Mouse (Mus musculus): ENCODE results near the gene Adrb1. TPM values are rescaled to one million over a fixed set of nuclear protein-coding genes. Genes with fewer than 3 reads are reported as not detected.

Gene Adrb1
- polyA plus RNA-seq, 1 experiment from 2014 or later, result 0.52 TPM

DNA sequence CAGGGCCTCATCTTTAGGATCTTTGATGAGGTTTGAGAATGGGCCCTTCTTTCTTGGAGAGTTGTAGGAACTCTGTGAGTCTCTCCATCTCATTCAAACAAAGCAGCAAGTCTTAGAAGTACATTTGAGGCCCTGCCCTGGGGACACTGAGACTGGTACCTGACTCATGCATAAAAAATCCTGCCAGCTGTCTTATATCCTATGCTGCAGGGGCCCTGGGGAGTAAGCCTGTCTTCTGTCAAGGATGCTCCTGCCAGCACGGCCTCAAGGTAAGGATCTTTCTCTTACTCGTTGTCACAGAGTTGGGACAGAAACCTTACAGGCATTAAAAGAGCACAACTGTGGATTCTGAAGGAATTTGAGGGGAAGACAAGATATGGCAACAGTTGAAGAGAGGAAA lies 13.2 kb upstream of the Adrb1 start:
- Histone ChIP-seq H3K27me3 (peaks cover 6% of the 10 kb centered on the region; the same call in 1 of the 2 replicates), H3K4me2 (no peak overlapping the region), H3K36me3 (replicated peaks) (no peaks in the 10 kb centered on the region), H3K27ac (no peak overlapping the region), H3K9me3 (no peaks in the 10 kb centered on the region), H3K4me3 (replicated peaks) (no peak overlapping the region), H3K9ac (no peak overlapping the region), H3K4me1 (peaks cover 10% of the 10 kb centered on the region)
- ATAC-seq (ENCODE audit: low FRiP score), result no peak
- 77% methylated on average over 2 of the region's 2 CpGs for WGBS

DNA sequence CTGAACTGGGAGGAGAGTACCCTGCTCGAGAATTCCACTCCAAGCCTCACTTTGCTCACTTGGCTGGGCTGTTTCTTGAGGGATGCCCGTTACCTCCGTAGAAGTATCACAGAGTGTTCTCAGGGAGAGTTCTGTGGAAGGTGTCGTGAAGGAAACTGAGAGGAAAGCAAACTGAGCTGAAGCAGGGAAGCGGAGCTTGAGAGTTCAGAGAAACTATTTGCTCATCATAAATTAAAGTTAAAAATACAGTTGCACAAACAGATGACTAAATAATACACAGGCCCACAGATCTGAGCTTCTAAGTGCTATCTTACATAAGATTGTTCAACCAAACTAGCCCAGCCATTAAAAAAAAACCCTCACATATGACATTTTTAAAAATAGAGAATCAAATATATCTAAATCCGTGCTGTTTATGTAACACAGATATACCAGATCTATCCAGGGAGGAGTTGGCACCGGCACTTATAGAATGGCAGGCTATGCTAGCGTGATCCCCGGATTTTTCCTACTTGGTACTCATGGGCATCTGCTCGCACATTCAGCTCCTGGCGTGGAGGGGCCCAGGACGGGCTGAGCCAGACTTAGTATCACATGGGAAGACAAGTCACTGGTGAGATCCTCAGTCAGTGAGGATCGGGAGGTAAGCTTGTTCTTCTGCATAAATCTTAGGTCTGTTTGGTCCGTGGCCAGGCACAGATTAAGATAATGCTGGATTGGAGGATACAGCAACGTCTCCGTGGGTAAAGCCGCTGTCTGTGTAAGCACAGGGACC lies 11.7 kb upstream of the Adrb1 start:
- ATAC-seq (ENCODE audit: low FRiP score), result no peak
- H3K27ac ChIP-seq, result no peak overlapping the region
- H3K9me3 ChIP-seq, result no peaks in the 10 kb centered on the region
- WGBS, result 85% methylated on average over 17 of the region's 17 CpGs
- H3K9ac ChIP-seq, result no peak overlapping the region
- no peak overlapping the region for H3K4me2 ChIP-seq
- H3K4me1 ChIP-seq, result peaks cover 12% of the 10 kb centered on the region
- H3K4me3 ChIP-seq (replicated peaks), result no peak overlapping the region
- no peaks in the 10 kb centered on the region for H3K36me3 ChIP-seq (replicated peaks)
- H3K27me3 ChIP-seq, result peaks cover 6% of the 10 kb centered on the region; the same call in 1 of the 2 replicates

DNA sequence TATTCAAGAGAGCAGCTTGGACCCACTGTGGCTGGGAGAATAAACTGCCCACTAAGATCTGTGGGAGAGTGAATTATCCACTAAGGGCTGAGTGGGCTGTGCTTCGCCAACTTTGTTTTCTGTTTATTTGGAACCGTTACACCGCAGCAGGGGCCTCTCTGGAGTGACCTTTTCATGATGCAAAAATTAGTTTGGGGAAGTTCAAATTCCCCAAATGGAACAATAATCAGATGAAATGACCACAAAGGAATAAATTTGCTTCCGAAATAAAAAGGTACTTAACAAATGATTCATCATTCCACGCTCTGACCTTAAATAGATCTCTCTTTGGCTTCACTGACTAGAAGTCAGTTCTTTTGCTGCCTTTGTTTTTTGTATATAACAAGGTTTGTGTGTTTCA lies 8.4 kb upstream of the Adrb1 start:
- ATAC-seq (ENCODE audit: low FRiP score), result no peak
- Histone ChIP-seq H3K9ac (no peak overlapping the region), H3K27me3 (peaks cover 6% of the 10 kb centered on the region; the same call in 1 of the 2 replicates), H3K36me3 (replicated peaks) (no peaks in the 10 kb centered on the region), H3K4me2 (no peak overlapping the region), H3K4me1 (peaks cover 5% of the 10 kb centered on the region), H3K9me3 (no peaks in the 10 kb centered on the region), H3K27ac (no peak overlapping the region), H3K4me3 (replicated peaks) (no peak overlapping the region)
- 91% methylated on average over 5 of the region's 5 CpGs for WGBS

DNA sequence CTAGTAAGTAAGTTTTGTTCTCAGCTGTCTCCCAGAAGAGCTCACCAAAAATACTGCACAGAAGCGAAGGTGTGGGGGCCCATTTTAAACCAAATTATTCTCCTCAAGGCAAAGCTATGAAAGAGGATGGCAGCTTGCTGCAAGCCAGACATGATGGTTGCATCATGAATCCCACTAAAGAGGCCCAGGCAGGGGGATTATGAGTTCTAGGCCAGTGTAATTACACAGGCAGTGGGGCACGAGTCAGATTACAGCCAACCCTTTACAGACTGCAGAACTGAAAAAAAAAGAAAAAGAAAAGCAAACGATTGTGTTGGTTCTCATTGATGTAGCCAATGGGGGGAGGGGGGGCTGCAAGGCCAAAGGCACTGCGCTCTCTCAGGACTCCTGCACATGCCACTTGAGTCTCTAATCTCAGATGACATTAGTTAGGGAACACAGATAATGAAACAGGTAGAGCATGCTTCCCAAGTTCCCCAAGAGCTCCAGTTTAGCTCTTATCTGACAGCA lies 7.3 kb upstream of the Adrb1 start:
- WGBS, result 19% methylated on average over 4 of the region's 4 CpGs
- no peak overlapping the region for H3K4me3 ChIP-seq (replicated peaks)
- no peaks in the 10 kb centered on the region for H3K36me3 ChIP-seq (replicated peaks)
- H3K9ac ChIP-seq, result no peak overlapping the region
- H3K4me2 ChIP-seq, result no peak overlapping the region
- peaks cover 12% of the 10 kb centered on the region for H3K27me3 ChIP-seq
- no peak overlapping the region for H3K27ac ChIP-seq
- no peak for ATAC-seq (ENCODE audit: low FRiP score)
- H3K4me1 ChIP-seq, result peaks cover 5% of the 10 kb centered on the region
- H3K9me3 ChIP-seq, result no peaks in the 10 kb centered on the region

DNA sequence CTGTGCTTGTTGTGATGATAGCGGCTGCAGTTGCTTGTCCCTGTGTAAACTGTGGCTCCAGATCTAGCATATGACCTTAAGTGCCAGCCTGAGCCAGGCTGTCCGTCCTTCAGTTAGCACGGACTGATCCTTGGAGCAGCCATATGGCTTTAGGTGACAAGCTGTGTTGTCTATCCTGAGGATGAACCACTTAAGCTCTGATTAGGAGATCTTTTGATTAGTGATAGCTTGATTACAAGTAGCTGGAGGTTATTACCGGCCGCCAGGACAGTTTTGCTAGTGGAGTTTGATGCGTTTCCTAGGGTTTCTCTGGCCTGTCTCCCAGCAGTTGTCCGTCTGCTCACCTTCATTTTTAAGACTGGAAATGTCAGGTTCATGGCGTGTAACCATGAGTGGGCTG lies 4.0 kb upstream of the Adrb1 start:
- Histone ChIP-seq H3K4me1 (peaks cover 25% of the 10 kb centered on the region), H3K27me3 (peaks cover 42% of the 10 kb centered on the region), H3K9me3 (no peaks in the 10 kb centered on the region), H3K36me3 (replicated peaks) (no peaks in the 10 kb centered on the region), H3K27ac (no peak overlapping the region), H3K9ac (no peak overlapping the region), H3K4me3 (replicated peaks) (no peak overlapping the region), H3K4me2 (no peak overlapping the region)
- ATAC-seq (ENCODE audit: low FRiP score), result no peak
- 85% methylated on average over 8 of the region's 8 CpGs for WGBS

DNA sequence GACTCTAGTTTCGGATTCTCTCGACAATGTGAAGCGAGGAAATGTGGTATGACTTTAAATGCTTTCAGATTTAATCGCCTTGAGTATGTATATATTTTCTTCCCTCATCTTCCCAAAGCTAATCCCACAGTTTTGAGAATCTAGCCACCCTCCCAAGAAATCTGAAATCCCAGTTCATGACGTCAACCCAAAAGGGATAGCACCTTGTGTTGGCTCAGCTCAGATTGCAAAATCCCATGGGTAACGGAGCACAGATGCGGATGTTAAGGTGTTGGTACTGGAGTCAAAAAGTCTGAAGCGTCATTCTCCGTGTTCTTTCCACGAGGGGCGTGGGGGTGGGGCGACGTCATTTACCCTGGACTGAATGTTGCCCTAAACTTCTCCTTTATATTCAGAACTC lies 1.1 kb upstream of the Adrb1 start:
- peaks cover 33% of the 10 kb centered on the region for H3K4me1 ChIP-seq
- H3K27me3 ChIP-seq, result peaks cover 68% of the 10 kb centered on the region
- no peaks in the 10 kb centered on the region for H3K9me3 ChIP-seq
- ATAC-seq (ENCODE audit: low FRiP score), result no peak
- peak overlapping the region; percentile 91 for H3K4me2 ChIP-seq
- H3K9ac ChIP-seq, result no peak overlapping the region
- peak overlapping the region; percentile 60 for H3K4me3 ChIP-seq (replicated peaks)
- 31% methylated on average over 13 of the region's 13 CpGs for WGBS
- H3K27ac ChIP-seq, result no peak overlapping the region
- H3K36me3 ChIP-seq (replicated peaks), result no peaks in the 10 kb centered on the region

DNA sequence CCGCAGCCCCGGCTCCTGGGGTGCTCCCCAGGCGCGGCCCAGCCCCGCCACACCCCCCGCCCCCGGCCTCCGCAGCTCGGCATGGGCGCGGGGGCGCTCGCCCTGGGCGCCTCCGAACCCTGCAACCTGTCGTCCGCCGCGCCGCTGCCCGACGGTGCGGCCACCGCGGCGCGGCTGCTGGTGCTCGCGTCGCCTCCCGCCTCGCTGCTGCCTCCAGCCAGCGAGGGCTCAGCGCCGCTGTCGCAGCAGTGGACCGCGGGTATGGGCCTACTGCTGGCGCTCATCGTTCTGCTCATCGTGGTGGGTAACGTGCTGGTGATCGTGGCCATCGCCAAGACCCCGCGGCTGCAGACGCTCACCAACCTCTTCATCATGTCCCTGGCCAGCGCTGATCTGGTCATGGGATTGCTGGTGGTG lies 300 bp downstream of the Adrb1 start:
- ATAC-seq (ENCODE audit: low FRiP score), result peak; percentile 40
- Histone ChIP-seq H3K9me3 (no peaks in the 10 kb centered on the region), H3K4me3 (replicated peaks) (peak overlapping the region; percentile 60), H3K9ac (peak overlapping the region; percentile 59), H3K4me1 (peaks cover 33% of the 10 kb centered on the region), H3K36me3 (replicated peaks) (no peaks in the 10 kb centered on the region), H3K4me2 (peak overlapping the region; percentile 91), H3K27me3 (peaks cover 82% of the 10 kb centered on the region), H3K27ac (no peak overlapping the region)
- 1% methylated on average over 33 of the region's 48 CpGs for WGBS

DNA sequence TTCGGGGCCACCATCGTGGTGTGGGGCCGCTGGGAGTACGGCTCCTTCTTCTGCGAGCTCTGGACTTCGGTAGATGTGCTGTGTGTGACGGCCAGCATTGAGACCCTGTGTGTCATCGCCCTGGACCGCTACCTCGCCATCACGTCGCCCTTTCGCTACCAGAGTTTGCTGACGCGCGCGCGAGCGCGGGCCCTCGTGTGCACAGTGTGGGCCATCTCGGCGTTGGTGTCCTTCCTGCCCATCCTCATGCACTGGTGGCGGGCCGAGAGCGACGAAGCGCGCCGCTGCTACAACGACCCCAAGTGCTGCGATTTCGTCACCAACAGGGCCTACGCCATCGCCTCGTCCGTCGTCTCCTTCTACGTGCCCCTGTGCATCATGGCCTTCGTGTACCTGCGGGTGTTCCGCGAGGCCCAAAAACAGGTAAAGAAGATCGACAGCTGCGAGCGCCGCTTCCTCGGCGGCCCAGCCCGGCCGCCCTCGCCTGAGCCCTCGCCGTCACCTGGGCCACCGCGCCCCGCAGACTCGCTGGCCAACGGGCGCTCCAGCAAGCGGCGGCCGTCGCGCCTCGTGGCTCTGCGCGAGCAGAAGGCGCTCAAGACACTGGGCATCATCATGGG lies 822 bp downstream of the Adrb1 start:
- no peak overlapping the region for H3K27ac ChIP-seq
- H3K4me2 ChIP-seq, result peak overlapping the region; percentile 91
- H3K36me3 ChIP-seq (replicated peaks), result no peaks in the 10 kb centered on the region
- H3K27me3 ChIP-seq, result peaks cover 85% of the 10 kb centered on the region
- H3K9me3 ChIP-seq, result no peaks in the 10 kb centered on the region
- ATAC-seq (ENCODE audit: low FRiP score), result peak; percentile 44
- WGBS, result 1% methylated on average over 69 of the region's 69 CpGs
- H3K9ac ChIP-seq, result peak overlapping the region; percentile 59
- H3K4me1 ChIP-seq, result peaks cover 36% of the 10 kb centered on the region
- H3K4me3 ChIP-seq (replicated peaks), result peak overlapping the region; percentile 60

DNA sequence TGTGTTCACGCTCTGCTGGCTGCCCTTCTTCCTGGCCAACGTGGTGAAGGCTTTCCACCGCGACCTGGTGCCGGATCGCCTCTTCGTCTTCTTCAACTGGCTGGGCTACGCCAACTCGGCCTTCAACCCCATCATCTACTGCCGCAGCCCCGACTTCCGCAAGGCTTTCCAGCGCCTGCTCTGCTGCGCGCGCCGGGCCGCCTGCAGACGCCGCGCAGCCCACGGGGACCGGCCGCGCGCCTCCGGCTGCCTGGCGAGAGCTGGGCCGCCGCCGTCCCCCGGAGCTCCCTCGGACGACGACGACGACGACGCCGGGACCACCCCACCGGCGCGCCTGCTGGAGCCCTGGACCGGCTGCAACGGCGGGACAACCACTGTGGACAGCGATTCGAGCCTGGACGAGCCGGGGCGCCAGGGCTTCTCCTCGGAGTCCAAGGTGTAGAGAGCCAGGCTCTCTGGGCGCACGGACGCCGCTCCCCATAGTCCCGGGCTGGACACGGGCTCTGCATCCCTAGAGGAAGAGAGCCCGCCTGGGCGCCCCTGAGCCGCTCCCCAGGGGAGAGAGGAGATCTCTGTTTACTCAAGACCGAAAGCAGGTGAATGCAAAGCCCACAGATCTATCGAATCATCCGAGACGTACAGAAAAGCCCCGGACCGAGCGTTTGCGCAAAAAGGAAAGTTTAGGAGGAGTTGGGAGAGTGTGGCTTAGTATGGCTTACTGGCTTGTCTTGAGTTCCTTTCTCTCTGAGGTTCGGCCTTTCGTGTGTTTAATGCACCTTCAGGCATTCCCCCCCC lies 1.5 kb downstream of the Adrb1 start:
- ATAC-seq (ENCODE audit: low FRiP score), result no peak
- Histone ChIP-seq H3K9me3 (no peaks in the 10 kb centered on the region), H3K4me3 (replicated peaks) (peak overlapping the region; percentile 60), H3K36me3 (replicated peaks) (no peaks in the 10 kb centered on the region), H3K4me1 (peaks cover 41% of the 10 kb centered on the region), H3K27me3 (peaks cover 91% of the 10 kb centered on the region), H3K27ac (no peak overlapping the region), H3K9ac (peak overlapping the region; percentile 38), H3K4me2 (peak overlapping the region; percentile 91)
- WGBS, result under 1% methylated on average over 71 of the region's 71 CpGs

DNA sequence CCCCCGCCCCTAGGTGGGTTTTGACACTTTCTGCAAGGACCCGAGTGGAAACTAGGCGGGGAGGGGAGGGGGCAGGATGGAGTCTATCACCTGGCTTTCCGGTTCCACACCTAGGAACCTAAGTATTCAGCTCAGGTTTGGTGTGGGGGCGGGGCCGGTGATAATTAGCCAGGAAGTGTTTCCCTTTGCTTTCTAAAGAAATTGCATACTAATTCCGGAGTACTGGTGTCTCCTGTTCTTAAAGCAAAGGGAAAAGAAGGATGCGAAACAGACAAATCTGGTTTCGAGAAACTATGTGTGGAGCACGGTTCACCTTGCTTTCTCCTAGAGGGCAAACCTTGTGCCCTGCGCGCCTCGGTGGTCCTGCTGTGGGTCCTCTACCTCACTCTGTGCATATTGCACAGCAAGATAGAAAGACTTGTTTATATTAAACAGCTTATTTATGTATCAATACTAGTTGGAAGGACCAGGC lies 2.2 kb downstream of the Adrb1 start:
- H3K36me3 ChIP-seq (replicated peaks), result no peaks in the 10 kb centered on the region
- peaks cover 89% of the 10 kb centered on the region for H3K27me3 ChIP-seq
- H3K9me3 ChIP-seq, result no peaks in the 10 kb centered on the region
- no peak overlapping the region for H3K9ac ChIP-seq
- WGBS, result 5% methylated on average over 13 of the region's 13 CpGs
- H3K27ac ChIP-seq, result no peak overlapping the region
- H3K4me2 ChIP-seq, result peak overlapping the region; percentile 91
- peak overlapping the region; percentile 60 for H3K4me3 ChIP-seq (replicated peaks)
- ATAC-seq (ENCODE audit: low FRiP score), result no peak
- peaks cover 46% of the 10 kb centered on the region for H3K4me1 ChIP-seq

DNA sequence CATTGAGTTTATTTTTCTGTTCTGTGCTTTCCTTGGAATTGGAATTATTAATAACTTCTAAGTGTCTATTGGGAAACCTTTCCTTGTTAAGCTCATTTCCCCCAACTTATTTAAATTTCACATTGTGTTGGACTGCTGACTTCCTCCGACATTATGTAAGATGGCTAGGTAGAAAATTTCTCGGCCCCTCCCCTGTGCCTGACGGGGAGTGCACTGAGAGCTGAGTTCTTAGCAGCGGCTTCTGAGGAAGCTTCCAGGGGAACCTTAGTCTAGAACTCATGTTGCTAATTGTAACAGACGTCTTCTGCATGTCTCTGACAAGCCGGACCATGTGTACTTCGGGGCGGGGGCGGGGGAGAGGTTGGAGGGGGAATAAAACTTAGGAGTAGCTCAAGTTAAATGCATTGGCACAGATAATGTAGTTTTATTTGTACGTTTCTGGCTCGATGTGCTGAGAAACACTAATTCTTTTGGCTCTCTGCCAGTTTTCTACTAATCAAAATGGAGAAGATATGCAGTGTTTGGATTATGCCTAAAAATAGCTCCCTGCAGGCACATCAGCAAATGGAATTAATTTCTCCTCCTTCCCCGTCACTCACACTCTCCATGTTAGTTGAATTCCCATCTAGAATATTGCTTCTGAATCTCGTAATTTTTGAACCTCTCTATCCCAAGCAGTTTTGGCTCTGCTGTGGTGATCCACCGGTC lies 5.3 kb downstream of the Adrb1 start:
- no peak overlapping the region for H3K4me2 ChIP-seq
- no peaks in the 10 kb centered on the region for H3K36me3 ChIP-seq (replicated peaks)
- H3K27ac ChIP-seq, result 0 out of 2 replicates have a peak overlapping the region, but pooled peaks have one; percentile 19
- no peak overlapping the region for H3K4me3 ChIP-seq (replicated peaks)
- no peak overlapping the region for H3K9ac ChIP-seq
- no peaks in the 10 kb centered on the region for H3K9me3 ChIP-seq
- H3K4me1 ChIP-seq, result peaks cover 33% of the 10 kb centered on the region
- H3K27me3 ChIP-seq, result peaks cover 70% of the 10 kb centered on the region
- no peak for ATAC-seq (ENCODE audit: low FRiP score)
- WGBS, result 70% methylated on average over 14 of the region's 14 CpGs
